18 mouse cellular contexts compared by ENCODE assay signal in the genomic region with DNA sequence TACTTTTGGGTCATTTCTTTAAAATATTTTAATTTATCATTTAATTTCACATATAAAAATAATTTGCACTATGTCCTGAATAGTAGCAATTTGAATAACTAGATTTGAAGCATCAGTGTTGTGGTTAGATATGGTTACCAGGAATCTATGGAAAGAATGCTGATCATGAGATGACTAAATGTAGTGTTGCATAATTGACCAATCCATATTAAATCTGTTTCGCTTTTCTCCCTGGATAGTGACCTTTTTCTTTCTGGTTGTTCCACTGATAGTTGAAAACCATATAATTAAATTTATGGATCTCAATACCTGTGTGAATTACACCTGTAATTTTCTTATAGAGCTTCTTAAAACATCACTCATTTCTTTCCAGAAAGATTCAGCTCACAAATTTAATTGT.
"Had no signal": no experiment of that assay in that cellular context is flagged by ENCODE, and none has a peak within 500 bp of the region (broad histone marks: within the 10 kb centered on the region; RNA-seq: fewer than 3 reads in every experiment).

No protein-coding gene starts in this region.

- H3K4me1 ChIP-seq: liver, embryonic 15.5 days; lung, embryonic 15.5 days; megakaryocyte, embryonic 14.5 days; midbrain, embryonic 13.5 days; midbrain, embryonic 15.5 days; neural tube, embryonic 13.5 days; stomach, embryonic 15.5 days had no signal

- DNase-seq: liver, postnatal 0 days; lung, adult 2 months; lung, postnatal 14 days; lung, postnatal 36 days; right cerebral cortex, postnatal 14 days; thymus, adult 18-20 months; thymus, postnatal 14 days; thymus, postnatal 36 days had no signal

- H3K4me3 ChIP-seq: liver, embryonic 15.5 days; lung, embryonic 15.5 days; megakaryocyte, embryonic 14.5 days; midbrain, embryonic 13.5 days; midbrain, embryonic 15.5 days; neural tube, embryonic 13.5 days; stomach, embryonic 15.5 days had no signal

- H3K4me2 ChIP-seq: liver, embryonic 15.5 days; lung, embryonic 15.5 days; midbrain, embryonic 11.5 days; midbrain, embryonic 13.5 days; midbrain, embryonic 15.5 days; neural tube, embryonic 13.5 days; stomach, embryonic 15.5 days had no signal

- H3K27ac ChIP-seq: liver, embryonic 15.5 days; lung, embryonic 15.5 days; macrophage; midbrain, embryonic 13.5 days; midbrain, embryonic 15.5 days; neural tube, embryonic 13.5 days; stomach, embryonic 15.5 days had no signal

- H3K9me3 ChIP-seq: liver, embryonic 15.5 days; lung, embryonic 15.5 days; megakaryocyte, embryonic 14.5 days; midbrain, embryonic 13.5 days; midbrain, embryonic 15.5 days; neural tube, embryonic 13.5 days; stomach, embryonic 15.5 days had no signal

- H3K9ac ChIP-seq: liver, embryonic 15.5 days; liver, postnatal 0 days; lung, embryonic 15.5 days; midbrain, embryonic 13.5 days; midbrain, embryonic 15.5 days; neural tube, embryonic 13.5 days; stomach, embryonic 15.5 days had no signal

- H3K36me3 ChIP-seq: liver, embryonic 15.5 days; lung, embryonic 15.5 days; midbrain, embryonic 13.5 days; midbrain, embryonic 15.5 days; neural tube, embryonic 13.5 days; stomach, embryonic 15.5 days had no signal

- ATAC-seq: liver, postnatal 0 days; lung, postnatal 0 days; midbrain, embryonic 13.5 days; midbrain, embryonic 15.5 days had no signal

- H3K27me3 ChIP-seq: liver, embryonic 15.5 days; lung, embryonic 15.5 days; megakaryocyte, embryonic 14.5 days; midbrain, embryonic 13.5 days; midbrain, embryonic 15.5 days; neural tube, embryonic 13.5 days; stomach, embryonic 15.5 days had no signal
